Mouse (Mus musculus) spleen, postnatal 4 days (tissue): ENCODE measurements around the gene Gm20773.
"Not testable (repeated sequence)": the region's sequence is repeated elsewhere in the genome, so short reads cannot be mapped to it uniquely, and the experiment has no call there.

Source experiments
- DNase-seq, 2 experiments: peaks; one replicate each; pipeline ENCODE4 v3.0.0; 2022; ENCODE audit warnings: low spot score in 2 of 2

Gm20773 gene

GRCm38 (mm10) chrY:13493726-13494125 is at the start of gene Gm20773:
Gene Gm20773 (plus strand): TSS chrY:13494026.
- not testable (repeated sequence) for DNase-seq

GRCm38 (mm10) chrY:13465479-13465878 is 28.3 kb upstream of the Gm20773 start, which contains the start of gene Gm21866:
Gene Gm21866 (minus strand): TSS chrY:13465579.
- not testable (repeated sequence) for DNase-seq
